Comparison of ENCODE assay signal across 20 mouse cellular contexts in the genomic region with DNA sequence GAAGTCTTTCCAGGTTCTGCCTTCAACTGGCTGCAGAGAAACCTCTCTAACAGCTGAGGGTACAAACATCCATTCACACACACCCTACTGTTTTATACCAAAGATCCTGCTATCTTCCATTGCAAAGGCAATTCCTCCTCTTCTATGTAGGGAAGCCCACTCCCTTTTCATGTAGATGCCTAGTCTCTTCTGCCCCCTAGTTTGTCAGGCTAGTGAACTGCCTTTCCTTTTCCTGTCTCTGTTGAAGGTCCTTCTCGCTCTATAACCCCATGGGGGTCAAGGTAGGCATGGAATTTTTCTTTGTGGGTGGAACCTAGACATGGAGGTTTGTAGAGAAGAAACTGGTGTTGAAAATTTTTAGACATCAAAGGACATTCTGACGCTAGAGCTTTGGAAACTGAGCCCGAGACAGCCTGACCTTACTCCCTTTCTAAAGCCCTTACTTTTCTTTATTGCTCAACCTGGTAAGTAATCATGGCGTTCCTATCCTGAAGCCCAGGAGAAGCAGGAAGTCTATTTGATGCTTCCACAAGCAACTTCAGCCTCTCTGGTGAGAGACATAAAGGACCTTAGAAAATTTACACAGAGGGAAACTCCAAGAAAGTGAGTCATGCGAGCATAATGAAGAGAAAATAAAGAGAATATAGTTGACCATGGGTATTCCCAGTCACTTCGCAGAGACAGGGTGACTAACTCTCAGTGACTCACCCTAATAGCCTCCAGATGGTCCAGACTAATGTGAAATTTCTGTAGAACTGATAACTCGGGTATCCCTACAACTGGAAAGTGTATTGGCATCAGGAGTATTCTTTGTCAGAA.
DNase-seq lines count a peak whose midpoint lies in the region; ATAC-seq and TF ChIP-seq lines count a peak whose summit lies in the region.
"Had no signal": no experiment of that assay in that cellular context is flagged by ENCODE, and none has a peak within 500 bp of the region (broad histone marks: within the 10 kb centered on the region; RNA-seq: fewer than 3 reads in every experiment).

No protein-coding gene starts in this region.

- DNase-seq in adrenal gland, adult (ENCODE audit: inconsistent age in 2 of 2, low spot score in 1 of 2) = peak; percentile 11 to 81
- no peak for DNase-seq in adrenal gland, postnatal 4 days (ENCODE audit: low spot score in 2 of 2)
- DNase-seq in liver, postnatal 0 days = no peak
- peak; percentile 67 for DNase-seq in Muller cell, postnatal 12 days (ENCODE audit: inconsistent ontology term)
- no peak for DNase-seq in spleen, adult 18-20 months
- DNase-seq: adrenal gland, adult 8-10 months; cerebellum, postnatal 14 days; forebrain, postnatal 0 days; gastrocnemius, postnatal 14 days; heart, postnatal 4 days; kidney, postnatal 10 days; layer of hippocampus, adult 9-11 months; thymus, postnatal 36 days had no signal

- no peak overlapping the region for H3K27ac ChIP-seq in liver, postnatal 0 days (ENCODE audit: low read depth)
- no peak overlapping the region for H3K27ac ChIP-seq in liver, embryonic 12.5 days
- H3K27ac ChIP-seq: limb, embryonic 15.5 days; lung, embryonic 15.5 days; midbrain, embryonic 10.5 days had no signal

- H3K9me3 ChIP-seq in liver, postnatal 0 days (ENCODE audit: low read length) = no peaks in the 10 kb centered on the region
- H3K9me3 ChIP-seq in liver, embryonic 12.5 days (replicated peaks) = no peaks in the 10 kb centered on the region
- H3K9me3 ChIP-seq: heart, embryonic 12.5 days; limb, embryonic 15.5 days; lung, embryonic 15.5 days; midbrain, embryonic 10.5 days had no signal

- H3K4me2 ChIP-seq in liver, postnatal 0 days (ENCODE audit: low read depth, low read length) = no peak overlapping the region
- no peak overlapping the region for H3K4me2 ChIP-seq in liver, embryonic 12.5 days
- H3K4me2 ChIP-seq: heart, embryonic 12.5 days; limb, embryonic 15.5 days; lung, embryonic 15.5 days had no signal

- ATAC-seq in liver, postnatal 0 days = no peak
- ATAC-seq in liver, embryonic 12.5 days = no peak
- ATAC-seq in megakaryocyte-erythroid progenitor cell, adult 5-6 weeks (replicated peaks; ENCODE audit: low FRiP score, low TSS enrichment, poor library complexity, severe bottlenecking) = 0 out of 2 replicates have a peak, but pooled peaks have one; percentile 20
- no peak for ATAC-seq in megakaryocyte, adult 5-6 weeks (ENCODE audit: poor library complexity, severe bottlenecking)
- ATAC-seq: forebrain, postnatal 0 days had no signal

- no peak overlapping the region for H3K9ac ChIP-seq in liver, postnatal 0 days (replicated peaks)
- no peak overlapping the region for H3K9ac ChIP-seq in liver, embryonic 12.5 days
- H3K9ac ChIP-seq: forebrain, postnatal 0 days; heart, embryonic 12.5 days; limb, embryonic 15.5 days; lung, embryonic 15.5 days had no signal

- peaks cover 5% of the 10 kb centered on the region; the same call in 1 of the 2 replicates for H3K4me1 ChIP-seq in liver, postnatal 0 days (ENCODE audit: insufficient read depth)
- H3K4me1 ChIP-seq in liver, embryonic 12.5 days = no peaks in the 10 kb centered on the region; the same call in 1 of the 2 replicates

- 72% methylated on average over 7 of the region's 7 CpGs for WGBS in liver, postnatal 0 days (ENCODE audit: insufficient replicate concordance)
- WGBS in liver, embryonic 12.5 days (ENCODE audit: insufficient replicate concordance) = 72% methylated on average over 7 of the region's 7 CpGs

- TF ChIP-seq CTCF in liver, postnatal 0 days (IDR thresholded peaks at IDR 0.05; ENCODE audit: low read depth) = peak; percentile 31; the same call in 1 of the 2 replicates

- TF ChIP-seq EP300 in liver, postnatal 0 days (IDR thresholded peaks at IDR 0.05; ENCODE audit: low read depth) = no peak

- H3K36me3 ChIP-seq in liver, postnatal 0 days (replicated peaks; ENCODE audit: insufficient read depth, low read length) = no peaks in the 10 kb centered on the region
- H3K36me3 ChIP-seq in liver, embryonic 12.5 days = no peaks in the 10 kb centered on the region
- H3K36me3 ChIP-seq: heart, embryonic 12.5 days; limb, embryonic 15.5 days; lung, embryonic 15.5 days; midbrain, embryonic 10.5 days had no signal

- no peak overlapping the region for H3K4me3 ChIP-seq in liver, postnatal 0 days (ENCODE audit: low read depth, low read length)
- H3K4me3 ChIP-seq in liver, embryonic 12.5 days = no peak overlapping the region
- H3K4me3 ChIP-seq: heart, embryonic 12.5 days; limb, embryonic 15.5 days; lung, embryonic 15.5 days; midbrain, embryonic 10.5 days had no signal

- H3K27me3 ChIP-seq in liver, postnatal 0 days (ENCODE audit: insufficient read depth, low read length) = no peaks in the 10 kb centered on the region
- H3K27me3 ChIP-seq in liver, embryonic 12.5 days (replicated peaks) = no peaks in the 10 kb centered on the region
- H3K27me3 ChIP-seq: heart, embryonic 12.5 days; limb, embryonic 15.5 days; lung, embryonic 15.5 days had no signal

Comparison
In these comparisons a context has a peak if more than half of its experiments do, and no peak if none do; other contexts are left out.
1. DNase-seq: peak in adrenal gland, adult (2 of 2) and Muller cell, postnatal 12 days (single experiment); none in adrenal gland, postnatal 4 days (0 of 2), liver, postnatal 0 days (single experiment) and spleen, adult 18-20 months (0 of 2).